Mouse (Mus musculus) MN1 (cell line): ENCODE measurements around the gene Rbks.

Source experiments
- DNase-seq: peaks from one replicate; pipeline ENCODE4 v3.0.0-alpha.2; 2016; ENCODE audit warnings: low spot score

Gene Rbks

DNA sequence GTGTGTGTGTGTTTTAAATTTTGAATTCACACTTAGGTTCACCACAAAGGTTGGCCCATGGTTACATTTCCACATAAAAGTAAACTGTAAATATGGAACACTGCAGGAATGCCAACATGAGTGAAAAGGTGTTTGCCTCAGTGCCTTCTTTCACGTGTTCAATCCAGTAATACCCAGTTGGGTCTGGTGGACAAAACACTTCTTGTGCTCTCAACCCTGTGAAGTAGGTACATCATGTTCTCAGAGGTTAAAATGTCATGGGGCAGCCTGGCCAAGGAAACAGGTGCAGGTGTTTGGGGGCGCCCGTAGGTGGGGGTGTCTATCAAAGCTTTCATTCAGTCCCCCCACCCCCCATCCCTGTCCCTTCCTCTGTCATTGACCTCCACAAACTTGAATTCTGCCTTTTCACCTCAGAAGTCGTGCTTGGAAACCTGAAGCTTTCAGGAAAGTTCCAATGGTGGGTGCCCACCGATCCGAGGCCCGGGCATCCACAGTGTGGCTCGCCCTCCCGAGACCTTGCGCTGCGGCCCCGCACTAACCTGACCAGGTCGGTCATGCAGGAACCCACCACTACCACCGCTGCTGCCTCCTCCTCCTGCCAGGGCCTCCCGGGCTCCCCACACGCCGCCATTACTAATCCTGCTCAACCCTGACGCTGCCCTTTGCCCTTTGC, at the start of gene Rbks:
TSS of gene Rbks (minus strand) at position 657 of the 673 bp plus-strand sequence.
- no peak for DNase-seq

DNA sequence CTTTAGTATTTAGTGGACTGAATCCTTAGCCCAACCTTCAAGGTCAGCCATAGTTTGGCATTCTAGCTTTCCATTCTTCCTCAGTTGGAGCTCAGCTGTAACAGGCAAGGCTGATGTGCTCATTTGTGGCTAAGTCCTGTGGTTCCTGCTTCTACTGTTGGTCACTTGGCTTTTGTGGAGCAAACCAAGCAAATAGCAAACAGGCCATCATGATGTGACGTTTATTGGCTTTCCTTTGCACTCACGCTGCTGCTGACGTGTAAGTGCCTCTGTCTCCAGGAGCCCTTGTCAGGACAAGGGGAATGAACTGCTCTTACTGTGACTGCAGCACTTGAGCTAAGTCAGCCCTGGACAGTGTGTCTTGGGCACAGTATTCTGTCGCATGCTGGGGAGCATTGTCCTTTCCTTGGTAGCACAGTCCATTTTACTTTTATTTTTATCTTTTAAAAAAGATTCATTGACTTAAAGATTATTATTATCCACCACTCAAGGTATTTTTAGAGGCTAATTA, 45.1 kb upstream of the Rbks start:
- DNase-seq = no peak

GRCm38 (mm10) chr5:31741931-31742330, 44.5 kb upstream of the Rbks start:
- no peak for DNase-seq

DNA sequence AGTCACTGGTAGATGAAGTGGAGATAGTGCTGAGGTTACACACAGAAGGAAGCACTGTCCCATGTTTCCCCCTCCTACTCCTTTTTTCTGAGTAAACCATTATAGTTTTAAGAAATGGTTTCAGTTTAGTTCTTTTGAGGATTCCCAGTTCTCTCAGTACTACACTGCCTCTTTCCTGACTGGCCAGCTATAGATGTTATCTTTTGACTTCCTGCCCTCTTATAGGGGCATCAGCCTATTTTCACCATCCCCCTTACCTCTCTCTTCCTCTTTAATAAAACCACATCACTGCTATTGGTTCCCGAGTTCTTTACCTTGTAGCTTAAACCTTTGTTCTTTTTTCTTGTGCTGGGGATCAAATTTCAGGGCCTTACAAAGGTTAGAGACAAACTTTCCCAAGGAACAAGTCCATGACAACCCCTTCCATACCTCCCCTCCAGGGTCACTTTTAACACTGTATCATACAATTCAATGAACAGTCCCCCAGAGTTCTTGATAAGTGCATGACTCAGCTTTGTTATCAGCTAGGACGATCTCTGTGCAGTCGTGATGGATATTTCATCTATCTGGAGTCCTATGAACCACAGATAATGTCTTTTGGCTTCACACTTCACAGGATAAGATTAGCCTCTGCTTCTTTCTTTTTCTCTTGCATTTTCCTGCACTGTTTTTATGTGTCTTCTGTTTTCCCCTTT, 35.4 kb upstream of the Rbks start:
- peak; percentile 28 for DNase-seq

- DNase-seq = no peak
Measured at GRCm38 (mm10) chr5:31727456-31727855, 30.0 kb upstream of the Rbks start.

GRCm38 (mm10) chr5:31725885-31726284, 28.5 kb upstream of the Rbks start:
- no peak for DNase-seq

DNA sequence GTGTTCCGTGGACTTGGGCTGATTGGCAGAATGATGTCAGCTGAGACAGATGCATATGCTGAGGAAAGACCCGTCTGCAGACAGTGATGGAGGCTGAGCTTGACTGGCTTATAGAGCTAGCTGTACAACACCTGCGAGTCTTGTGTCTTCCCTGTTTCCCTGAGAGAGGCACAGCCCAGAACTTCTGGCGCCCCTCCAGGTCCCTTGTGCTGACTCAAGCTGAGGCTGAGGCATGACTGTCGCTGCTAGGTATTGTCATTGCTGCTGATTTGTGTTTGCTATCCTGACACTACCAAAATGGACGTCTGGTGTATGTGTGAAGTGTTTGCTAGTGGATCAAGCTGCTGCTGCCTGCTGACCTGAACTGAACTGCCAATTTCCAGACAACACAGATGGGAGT, 27.1 kb upstream of the Rbks start:
- peak; percentile 17 for DNase-seq

DNA sequence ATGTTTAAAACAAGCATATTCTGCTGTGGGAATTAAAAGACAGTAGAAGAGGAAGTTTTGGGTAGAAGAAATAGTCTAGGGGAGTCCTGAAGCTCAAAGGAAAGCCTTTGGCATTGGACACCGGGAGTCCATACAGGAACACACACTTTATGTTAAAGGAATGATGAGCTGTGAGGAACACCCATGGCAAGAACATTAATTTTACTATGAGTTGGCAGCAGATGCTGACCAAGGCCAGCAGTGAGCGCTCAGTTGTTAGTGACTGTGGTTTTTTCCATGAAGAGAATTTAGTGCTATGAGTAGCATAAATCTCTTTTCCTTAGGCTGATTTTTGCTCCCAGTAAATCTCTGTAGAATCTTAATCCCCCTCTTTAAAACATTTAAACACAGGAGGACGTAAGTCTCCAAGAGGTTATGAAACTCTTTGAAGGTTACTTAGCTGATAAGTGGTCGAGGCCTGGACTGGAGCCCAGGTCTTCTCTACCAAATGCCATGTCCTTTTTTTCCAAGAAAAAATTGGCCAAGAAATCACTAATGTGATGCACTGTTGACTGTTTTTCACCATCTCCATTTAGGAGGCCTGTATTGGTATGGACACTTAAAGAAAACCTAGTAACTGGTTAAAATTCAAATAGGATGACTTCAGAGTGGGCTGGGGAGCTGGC, 18.2 kb upstream of the Rbks start:
- no peak for DNase-seq

GRCm38 (mm10) chr5:31713841-31714264, 16.4 kb upstream of the Rbks start:
- DNase-seq = no peak

DNA sequence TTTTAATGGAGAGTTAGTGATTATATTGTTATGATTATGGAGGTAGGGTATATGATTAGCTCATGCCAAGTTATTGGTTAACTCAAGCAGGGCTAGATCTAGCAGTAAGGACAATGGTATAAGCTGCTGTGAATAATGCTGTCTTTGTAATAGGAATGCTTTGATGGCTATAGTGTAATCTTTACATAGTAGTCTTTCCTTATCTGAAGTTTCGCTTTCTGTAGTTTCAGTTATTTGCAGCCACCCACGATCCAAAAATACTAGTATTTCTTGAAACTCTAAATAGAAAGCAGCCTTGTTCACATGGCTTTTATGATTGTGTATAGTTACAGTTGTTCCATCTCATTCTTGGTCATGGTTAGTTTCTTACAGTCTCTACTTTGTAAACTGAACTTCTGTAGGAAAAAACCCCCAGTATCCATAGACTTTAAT, 15.9 kb upstream of the Rbks start:
- DNase-seq = no peak

DNA sequence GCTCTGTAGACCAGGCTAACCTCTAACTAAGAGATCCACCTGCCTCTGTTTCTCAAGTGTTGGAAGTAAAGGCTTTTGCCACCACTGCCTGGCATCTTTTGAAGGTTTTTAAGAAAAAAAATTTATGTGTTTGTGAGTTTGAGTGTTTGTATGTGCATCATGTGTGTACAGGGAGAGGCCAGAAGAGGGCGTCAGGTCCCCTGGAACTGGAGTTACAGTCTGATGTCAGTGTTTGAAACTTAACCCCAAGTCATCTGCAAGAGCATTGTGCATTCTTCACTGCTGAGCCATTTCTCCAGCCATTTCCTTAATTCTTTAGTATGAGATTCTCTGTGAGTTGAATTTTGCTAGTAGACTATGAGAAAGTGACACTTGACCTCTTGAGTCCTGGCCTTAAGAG, 12.0 kb upstream of the Rbks start:
- no peak for DNase-seq

DNA sequence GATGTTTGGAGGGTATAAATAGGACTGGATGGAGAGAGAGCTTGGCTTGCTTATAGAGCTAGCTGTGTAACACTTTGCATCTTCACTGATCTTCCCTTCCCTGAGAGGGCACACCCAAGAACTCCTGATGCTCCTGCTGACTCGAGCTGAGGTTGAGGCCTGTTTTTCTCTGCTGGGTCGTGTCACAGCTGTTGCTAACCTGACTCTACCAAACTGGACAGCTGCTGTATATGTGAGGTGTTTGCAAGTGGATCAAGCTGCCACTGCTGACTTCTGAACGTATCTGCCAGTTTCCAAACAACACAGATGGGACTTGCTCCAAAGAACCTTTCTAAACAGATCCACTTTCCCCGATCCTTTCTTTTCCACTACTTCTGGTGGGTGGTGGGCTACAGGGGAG, 9.4 kb upstream of the Rbks start:
- no peak for DNase-seq

DNA sequence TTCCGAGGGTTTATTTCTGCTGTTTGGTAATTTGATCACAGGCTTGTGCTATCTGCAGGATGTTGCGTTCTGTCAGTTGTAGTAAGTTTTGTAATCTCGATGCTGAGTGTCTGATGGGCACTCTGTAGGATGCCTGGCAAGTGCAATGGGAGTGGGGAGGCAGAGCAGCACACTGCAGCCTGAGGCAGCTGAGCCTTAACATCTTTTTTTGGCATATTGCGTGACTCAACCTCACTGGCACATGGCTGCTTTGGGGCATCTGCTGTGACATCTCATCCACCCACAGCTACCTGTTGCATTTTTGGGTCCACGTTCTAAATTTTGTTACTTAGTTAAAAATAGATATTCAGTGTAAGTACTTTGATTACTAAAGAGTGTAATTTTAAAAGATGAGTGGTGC, 7.5 kb upstream of the Rbks start:
- no peak for DNase-seq

DNA sequence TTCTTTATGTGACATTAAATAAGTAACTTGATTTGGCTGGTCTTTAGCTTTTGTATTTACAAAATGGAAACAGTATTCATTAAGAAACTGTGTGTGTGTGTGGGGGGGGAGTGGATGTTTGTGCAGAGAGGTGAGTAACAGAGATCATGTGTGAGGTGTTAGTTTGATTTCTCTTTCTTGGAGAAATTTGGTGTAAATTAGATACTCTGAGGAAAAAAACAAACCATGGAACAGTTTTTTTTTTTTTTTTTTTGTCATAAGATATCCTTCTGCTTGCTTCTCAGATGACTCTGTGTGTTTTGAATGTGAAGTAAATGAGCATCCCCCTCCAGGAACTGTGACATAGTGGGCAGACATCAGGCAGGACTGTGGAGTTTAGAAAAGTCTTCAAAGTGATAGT, 2.0 kb upstream of the Rbks start:
- no peak for DNase-seq

- DNase-seq = peak; percentile 33
Measured at GRCm38 (mm10) chr5:31698931-31699330, 1.5 kb upstream of the Rbks start.

GRCm38 (mm10) chr5:31698297-31698726, 885 bp upstream of the Rbks start:
- peak; percentile 87 for DNase-seq

DNA sequence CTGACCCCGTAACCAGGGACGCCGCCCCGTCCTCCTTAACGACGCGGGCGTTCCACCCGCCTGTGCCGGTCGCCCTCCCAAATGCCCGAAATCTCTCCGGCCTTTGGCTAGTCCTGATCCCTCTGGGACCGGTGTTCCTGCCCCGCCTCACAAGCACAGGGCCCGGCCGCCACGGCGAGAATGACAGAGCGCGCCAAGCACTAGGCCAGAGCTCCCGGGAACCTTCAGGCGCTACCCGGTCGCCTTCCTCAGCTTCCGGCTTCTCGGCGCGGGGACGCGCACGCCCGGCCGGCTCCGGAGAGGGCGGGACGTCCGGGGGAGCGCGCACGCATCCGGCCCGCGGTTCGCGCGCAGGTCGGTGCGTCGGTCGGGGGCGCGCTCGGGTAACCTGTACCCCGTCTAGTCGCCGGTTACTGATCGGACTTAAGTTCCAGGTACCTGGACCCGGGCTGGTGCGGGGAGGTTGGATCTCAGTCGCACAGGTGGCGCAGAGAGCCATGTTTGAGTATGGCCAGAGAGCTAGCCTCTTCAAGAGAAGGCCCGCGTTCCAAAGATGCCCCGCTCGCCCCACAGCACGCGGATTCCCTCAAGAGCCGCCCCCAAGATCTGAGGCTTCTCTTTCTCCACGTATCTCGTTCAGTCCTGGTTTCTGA, 343 bp upstream of the Rbks start, which contains the start of gene Babam2:
TSS of gene Babam2 (plus strand) at position 41 of the 653 bp plus-strand sequence.
- DNase-seq = peak; percentile 91

DNA sequence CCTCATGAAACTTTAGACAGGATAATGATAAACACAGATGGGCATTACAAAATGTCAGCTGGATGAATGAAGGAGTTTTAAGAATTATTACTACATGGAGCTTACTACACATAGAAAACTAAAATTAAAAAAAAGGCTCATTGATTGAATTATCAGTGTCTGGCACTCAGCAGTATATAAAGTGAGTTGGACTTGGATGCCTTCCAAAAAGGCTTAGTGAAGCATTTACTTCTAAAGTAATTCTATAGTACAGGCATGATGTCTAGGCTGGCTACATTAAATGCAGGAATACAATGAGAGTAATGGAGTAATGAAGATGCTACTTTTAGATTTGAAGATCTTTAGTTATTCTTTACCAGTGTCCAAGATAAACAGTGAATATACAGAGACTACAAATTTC, 4.2 kb downstream of the Rbks start:
- DNase-seq = peak; percentile 40

- DNase-seq = no peak
Measured at GRCm38 (mm10) chr5:31687972-31688371, 9.5 kb downstream of the Rbks start.

- no peak for DNase-seq
Measured at GRCm38 (mm10) chr5:31686040-31686439, 11.4 kb downstream of the Rbks start.

GRCm38 (mm10) chr5:31682305-31682704, 15.1 kb downstream of the Rbks start:
- DNase-seq = no peak

GRCm38 (mm10) chr5:31680183-31680582, 17.2 kb downstream of the Rbks start:
- no peak for DNase-seq
